Mouse (Mus musculus) right cerebral cortex, postnatal 25 days (tissue): ENCODE results near the gene Daw1.

Source experiments
- DNase-seq: peaks from one replicate; pipeline ENCODE4 v3.0.0; 2022

The Daw1 gene

DNA sequence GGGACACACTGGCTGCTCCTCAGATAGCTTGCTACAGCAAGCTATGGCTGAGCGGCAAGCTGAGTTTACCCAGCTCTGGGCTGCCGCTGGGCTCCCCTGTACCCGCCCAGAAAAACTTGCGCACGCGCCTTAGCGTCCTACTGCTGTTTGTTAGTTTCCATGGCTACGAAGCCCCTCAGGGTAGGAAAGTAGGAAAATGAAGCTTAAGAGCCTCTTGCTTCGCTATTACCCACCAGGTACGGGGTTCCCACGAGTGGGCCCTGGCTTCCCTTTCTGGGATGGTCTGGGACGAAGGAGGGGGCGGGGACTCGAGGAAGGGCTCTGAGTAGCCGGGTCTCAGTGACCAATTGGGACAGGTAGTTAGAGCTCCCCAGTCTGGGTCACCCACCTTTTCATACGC is at the start of gene Daw1:
Gene Daw1, plus strand, starts transcription at position 150 of the 400 bp plus-strand sequence.
- peak; percentile 53 for DNase-seq

DNA sequence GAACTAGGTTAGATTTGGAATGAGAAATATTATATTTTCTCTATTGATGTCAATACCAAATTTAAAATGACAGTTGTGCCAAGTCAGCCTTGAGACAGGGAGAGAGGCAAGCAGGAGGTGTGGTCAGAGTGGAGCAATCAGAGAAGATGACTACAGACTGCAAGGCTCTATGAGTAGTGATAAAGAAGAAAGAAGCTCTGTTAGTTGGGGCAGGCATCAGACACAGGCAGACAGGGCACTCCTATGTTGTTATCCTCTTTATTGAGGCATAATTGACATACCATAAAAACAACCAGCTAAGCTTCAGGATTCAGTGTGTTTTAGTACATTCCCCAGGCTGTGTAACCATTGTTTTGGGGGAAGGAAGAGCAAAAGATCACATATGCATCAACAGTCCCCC is 48.6 kb upstream of the Daw1 start:
- no peak for DNase-seq

DNA sequence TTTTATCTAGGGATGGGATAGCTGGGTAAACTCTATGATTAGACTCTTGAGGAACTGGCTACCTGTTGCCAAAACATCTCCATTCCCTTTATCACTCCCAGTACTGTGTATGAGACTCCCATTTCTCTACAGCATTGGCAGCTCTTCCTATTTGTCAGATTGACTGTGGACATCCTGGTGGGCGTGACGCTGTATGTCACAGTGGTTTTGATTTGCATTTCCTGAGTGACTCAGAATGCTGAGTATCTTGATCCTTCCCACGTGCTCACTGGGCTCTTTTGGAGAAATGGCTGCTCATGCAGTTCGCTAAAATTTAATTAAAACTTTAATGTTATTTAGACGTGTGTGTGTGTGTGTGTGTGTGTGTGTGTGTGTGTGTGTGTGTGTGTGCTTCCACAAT is 47.8 kb upstream of the Daw1 start:
- no peak for DNase-seq

DNA sequence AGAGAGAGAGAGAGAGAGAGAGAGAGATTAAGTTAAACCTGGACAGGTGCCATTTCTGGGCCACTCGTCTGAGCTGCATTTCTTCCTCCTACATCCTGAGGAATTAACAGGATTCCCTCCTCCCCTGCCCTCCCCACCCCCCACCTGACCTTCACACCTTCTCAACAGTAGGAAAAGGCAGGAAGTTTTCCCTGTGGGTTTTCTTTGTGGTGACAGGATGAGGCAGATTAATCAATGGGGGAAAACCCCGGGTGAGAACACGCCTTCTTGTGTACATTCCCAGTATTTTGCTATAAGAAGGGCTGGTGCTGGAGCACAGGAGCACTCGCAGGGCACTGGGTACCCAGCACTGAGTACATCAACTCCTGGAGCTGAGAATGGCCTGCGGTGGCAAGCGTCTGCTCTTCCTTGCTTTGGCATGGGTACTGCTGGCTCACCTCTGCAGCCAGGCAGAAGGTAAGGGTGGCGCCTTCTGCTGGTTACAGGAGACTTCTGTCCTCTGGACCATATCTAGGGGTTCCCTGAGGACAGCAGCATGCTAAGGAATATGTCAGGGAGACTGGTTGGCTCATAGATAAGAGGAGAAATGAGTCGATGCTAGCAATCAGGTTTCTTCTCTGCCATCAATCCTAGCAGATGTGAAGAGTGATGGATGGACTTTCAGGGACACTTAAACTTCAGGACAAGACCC is 43.0 kb upstream of the Daw1 start, which contains the start of gene Ccl20:
Gene Ccl20, plus strand, starts transcription at position 320 of the 691 bp plus-strand sequence.
- DNase-seq, result no peak

DNA sequence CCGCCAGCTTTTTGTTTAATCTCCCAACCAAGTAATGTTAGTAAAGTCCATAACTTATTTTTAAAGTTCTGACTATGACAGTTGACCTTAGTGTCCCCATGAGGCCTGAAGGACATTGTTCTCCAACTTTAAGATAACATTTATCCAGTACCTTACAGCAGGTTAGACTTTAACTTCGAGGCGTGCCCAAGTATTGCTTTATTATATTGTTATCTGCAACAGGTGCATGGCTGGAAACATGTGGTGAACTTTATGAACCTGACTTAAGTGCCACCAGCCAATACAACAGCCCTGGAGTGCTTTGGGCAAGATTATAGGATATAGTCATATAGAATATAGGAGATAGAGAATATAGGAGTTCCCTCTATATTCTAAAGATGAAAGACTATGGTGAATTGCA is 42.3 kb upstream of the Daw1 start:
- DNase-seq, result no peak

DNA sequence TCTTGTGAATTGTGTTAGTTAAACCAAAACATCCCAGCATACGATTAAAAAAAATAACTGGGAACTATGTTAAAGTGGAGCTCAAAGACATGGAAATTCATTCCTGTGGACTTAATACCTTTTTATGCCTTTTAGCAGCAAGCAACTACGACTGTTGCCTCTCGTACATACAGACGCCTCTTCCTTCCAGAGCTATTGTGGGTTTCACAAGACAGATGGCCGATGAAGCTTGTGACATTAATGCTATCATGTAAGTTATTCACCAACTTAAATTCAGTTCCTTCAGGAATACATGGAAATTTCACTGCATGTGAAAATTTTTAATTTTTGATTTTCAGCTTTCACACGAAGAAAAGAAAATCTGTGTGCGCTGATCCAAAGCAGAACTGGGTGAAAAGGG is 41.9 kb upstream of the Daw1 start:
- peak; percentile 12 for DNase-seq

DNA sequence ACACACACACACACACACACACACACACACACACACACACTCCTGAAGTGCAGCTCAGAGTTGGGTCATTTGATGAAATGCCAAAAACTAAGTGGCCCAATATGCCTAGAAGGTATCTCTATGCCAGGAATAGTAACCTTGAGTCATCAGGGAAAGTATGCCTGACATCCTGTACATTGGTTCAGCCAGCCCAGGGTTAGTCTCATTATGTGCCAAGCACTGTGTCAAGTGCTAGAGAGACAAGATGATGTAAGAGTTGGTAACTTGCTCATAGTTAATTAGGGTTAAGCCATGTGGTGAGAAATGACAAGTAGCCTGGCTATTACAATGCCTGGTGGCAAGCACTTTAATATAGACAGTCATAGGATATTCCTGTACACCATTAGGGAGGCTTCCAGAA is 39.6 kb upstream of the Daw1 start:
- DNase-seq, result no peak

DNA sequence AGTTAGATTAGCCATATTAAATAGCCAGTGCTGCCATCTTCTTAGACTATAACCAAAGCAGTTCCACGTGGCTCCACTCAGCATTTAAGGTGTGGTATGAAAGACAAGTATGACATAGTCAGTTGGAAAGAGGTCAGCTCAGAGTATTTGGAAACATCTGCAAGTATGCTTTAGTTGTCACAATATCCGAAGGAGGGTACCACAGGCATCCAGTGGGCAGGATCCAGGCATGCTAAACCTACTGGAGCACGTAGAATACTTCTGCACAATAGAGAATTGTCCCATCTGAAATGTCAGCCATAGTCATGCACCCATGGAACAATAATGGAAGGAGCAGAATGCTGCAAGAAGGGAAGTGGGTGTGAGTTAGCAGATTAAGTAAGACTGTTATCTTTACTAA is 39.2 kb upstream of the Daw1 start:
- DNase-seq, result no peak

DNA sequence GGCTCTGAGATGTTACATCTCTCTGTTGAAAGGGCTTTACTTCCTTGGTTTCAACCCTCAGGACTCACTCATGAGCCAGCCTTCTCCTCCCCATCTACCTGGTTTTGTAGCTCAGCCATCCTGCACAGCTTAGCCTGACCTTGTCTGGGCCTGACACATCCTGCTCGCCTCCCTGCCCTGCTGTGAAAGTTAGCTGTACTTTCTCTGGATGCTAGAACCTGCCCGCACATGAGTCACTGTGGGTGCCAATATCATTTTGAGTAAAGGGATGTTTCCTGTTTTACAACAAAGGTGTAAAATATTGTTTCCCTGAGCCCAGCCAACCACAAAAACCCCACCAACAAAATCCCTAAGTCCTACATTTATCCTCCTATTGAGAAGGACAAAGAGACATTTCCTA is 36.4 kb upstream of the Daw1 start:
- no peak for DNase-seq

DNA sequence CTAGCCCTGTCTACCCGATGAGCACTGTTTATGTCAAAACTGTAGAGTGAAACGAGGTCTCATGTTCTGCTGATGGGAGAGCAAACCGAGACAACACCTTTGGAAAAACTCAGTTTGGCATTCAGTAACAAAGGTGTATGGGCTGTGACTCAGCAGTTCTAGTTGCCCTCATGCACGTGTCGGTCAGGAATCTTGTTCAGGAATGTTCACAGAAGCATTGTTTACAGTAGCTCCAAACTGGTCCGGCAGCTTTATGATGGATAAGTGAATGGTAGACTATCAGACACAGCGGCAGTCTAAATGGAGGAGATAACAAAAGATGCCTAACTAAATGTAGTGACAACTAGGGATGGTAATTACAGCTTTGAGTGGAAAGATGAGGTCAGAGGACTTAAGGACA is 23.7 kb upstream of the Daw1 start:
- DNase-seq, result no peak

DNA sequence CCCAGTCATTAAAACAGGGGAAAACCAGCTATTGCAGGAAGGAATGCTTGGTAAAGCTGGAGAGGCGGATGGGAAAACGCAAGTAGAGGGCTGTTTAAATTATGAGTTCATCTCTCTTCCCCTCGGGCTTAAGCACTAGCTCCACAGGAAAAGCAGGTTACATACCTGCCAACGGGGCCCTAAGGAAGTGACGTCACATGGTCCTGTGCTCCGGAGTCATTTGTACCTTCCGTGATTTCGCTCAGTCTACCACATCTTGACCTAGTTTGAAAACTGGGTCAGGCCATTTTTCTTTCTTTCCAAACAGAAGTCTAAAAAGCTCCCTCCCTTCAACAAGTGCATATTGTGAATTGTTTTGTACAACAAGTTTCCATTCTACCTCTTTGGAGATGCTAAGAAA is 21.7 kb upstream of the Daw1 start:
- no peak for DNase-seq

DNA sequence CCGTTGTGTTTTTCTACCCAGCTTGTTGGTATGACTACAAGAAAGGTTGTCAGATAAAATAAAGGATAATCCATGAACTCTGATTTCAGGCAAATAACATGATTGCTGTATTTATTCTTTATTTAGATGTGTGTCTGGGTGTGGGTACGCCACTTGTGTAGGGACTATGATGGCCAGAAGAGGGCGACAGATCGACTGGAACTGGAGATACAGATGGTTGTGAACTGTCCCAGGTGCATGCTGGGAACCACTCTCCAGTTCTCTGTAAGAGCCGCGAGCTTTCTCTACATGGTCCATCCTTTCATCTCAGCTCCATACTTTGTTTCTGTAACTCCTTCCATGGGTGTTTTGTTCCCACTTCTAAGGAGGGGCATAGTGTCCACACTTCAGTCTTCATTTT is 20.8 kb upstream of the Daw1 start:
- DNase-seq, result no peak

DNA sequence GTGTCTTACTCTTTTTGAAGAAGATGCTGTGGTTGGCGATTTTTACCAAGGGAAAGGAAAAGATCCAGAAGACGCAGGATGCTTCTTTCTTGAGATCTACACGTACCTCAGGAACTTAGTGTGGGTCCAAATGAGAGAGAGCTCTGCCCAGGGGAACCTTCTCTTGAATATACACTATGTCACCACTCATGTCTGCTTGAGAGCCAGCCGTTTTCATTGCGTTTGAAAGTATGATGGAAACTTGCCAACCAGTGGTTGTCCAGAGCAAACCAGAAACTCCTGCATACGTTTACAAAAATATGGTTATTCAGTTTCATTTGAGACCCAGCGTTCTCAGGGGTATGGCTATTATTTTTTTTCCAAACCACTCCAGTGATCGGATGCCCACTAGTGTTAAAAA is 18.0 kb upstream of the Daw1 start:
- no peak for DNase-seq

DNA sequence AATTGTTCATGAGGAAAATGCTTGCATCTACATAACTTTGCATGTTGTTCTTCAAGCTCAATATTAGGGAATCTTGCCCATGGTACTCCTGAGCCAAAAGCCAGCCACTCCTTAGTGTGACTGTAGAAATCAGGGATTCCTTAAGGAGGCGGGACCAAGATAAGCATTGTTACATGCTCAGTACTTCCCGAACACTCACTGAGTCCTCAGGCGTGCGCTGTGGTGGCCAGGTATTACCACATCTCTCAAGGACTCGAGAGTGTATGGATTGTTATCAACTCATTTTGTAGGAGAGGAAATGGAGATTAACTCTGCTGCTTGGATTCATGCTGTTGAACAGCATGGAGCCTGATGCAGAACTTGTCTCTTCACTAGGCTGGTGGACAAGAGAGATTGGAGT is 17.5 kb upstream of the Daw1 start:
- no peak for DNase-seq

DNA sequence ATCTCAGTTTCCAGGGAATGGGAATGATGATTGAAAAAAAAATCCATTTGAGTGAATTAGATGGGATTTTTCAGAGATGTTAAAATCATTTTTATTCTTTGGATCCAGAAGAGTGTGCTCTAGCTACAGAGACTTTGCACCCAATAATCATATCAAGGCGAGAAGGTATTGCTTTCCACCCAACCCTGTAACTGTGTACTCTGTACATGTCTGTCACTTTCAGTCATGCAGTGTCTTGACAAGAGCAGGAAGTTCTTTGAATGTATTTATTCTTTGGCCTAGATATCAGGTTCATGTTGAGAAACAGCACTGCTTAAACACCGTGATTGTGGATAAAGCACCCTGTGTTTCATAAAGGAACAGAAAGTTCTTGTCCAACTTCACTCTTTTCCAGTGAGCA is 13.0 kb upstream of the Daw1 start:
- DNase-seq, result no peak

DNA sequence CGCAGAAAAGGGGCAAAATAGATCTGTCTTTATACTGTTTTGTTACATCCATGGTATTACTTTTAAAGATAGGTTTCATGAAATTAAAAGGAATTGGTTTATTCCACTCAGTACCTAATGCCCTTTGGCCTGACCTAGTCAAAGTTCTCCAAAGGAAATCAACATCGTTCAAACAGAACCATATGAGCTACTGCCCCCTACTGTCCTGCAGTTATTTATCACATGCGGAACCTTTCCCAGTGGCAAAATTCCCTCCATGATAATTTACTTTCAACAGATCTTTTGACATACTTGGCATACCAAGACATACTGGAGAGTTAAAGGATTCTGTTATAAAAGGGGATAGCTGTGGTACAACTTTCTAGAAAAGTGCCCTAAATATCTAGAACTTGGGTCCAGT is 9.3 kb upstream of the Daw1 start:
- DNase-seq, result no peak

DNA sequence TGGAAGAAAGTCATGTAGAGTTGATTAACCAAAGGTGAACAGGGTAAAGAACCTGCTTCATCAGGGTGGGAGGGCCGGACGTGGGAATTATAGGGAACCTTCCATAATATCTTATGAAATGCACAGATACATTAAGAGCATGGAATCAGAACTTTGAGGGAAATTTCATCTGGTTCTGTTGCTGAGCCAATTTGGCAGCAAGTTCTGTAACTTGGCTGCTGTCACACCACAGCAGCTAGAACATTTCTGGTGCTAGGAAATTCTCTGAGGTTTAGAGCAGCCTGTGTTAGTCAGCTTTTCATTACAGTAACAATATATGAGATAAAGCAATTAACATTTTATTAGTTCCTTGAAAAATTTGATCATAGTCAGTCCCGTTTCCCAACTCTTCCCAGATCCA is 6.6 kb upstream of the Daw1 start:
- DNase-seq, result peak; percentile 33

DNA sequence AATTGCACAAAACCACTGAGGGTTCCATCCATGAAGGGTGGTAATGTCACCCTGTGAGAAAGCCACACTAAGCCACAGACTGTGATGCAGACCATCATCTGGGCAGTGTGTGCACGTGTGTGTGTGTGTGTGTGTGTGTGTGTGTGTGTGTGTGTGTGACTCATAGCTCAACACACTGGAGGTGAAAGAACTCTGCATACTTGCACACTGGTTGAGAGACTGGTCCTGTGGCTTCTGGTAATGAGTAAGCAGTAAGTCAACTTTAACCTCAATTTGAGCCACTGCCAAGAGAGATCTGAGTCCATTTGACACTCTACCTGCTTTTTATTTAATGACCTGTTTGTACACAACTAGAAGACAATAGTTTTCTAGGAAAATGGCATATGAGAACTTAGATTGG is 2.7 kb upstream of the Daw1 start:
- no peak for DNase-seq

DNA sequence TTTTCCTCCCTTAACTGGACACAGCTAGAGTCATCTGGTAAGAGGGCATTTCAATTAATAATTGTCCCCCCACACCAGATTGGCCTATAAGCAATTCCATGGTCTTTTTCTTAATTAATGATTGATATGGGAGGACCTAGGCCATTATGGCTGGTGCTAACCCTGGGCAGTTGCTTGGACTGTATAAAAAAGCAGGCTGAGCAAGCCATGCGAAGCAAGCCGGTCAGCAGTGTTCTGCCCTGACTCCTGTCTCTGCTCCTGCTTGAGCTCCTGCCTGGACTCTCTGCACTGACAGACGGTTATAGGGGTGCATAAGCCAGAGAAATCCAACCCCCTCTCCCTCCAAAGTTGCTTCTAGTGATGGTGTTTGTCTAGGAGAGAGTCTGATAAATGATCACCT is 2.1 kb downstream of the Daw1 start:
- no peak for DNase-seq

DNA sequence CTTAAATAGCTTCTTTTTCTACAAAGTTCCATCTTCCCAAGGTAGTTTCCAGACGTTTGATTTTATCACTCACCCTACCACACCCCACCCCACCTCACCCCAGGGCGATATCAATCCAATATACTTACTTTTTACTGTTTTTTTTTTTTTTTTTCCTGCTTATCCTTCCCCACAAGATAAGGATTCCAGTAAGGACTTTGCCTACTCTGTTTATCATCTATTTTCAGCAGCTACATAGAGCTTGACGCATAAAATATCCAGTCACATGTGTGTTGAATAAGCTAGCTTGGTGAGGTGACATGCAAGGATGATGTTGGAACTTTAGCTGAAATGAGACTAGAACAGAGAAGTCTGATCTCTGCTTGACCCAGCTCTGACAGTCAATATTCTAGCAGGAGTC is 4.5 kb downstream of the Daw1 start:
- no peak for DNase-seq

DNA sequence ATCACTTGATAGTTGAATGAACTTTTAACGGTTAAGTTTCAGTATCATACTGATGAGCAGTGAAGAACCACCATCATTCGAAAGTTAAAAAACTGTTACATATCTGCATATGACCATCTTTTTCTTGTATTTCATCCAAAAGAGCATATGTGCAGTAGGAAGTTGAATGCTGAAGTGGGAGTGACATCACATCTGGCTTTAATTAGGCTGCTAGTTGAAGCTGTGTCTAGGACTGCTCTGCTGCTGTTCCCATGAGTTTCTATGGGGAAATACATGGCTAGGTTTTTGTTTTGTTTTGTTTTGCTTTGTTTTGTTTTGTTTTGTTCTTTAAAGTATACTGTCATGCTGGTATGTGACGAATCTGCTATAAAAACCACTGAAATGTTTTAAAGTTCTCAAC is 9.6 kb downstream of the Daw1 start:
- DNase-seq, result no peak

DNA sequence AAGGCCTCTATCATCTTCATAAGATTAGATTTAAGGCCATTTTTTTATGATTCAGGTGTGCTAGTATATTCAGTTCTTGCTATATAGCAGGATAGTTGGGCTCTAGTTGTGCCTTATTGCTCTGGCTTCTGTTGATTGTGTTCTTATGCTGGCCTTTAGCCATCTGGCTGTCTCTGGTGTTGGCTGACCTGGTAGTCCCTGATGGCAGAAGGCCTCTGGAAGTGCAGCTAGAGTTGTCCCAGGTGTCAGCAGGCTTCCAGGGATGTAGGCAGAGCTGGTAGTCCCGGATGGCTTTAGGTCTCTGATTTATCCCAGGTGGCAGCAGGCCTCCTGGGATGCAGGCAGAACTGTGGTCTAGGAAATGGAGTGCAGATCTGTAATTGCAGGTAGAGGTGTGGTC is 16.4 kb downstream of the Daw1 start:
- DNase-seq, result no peak

DNA sequence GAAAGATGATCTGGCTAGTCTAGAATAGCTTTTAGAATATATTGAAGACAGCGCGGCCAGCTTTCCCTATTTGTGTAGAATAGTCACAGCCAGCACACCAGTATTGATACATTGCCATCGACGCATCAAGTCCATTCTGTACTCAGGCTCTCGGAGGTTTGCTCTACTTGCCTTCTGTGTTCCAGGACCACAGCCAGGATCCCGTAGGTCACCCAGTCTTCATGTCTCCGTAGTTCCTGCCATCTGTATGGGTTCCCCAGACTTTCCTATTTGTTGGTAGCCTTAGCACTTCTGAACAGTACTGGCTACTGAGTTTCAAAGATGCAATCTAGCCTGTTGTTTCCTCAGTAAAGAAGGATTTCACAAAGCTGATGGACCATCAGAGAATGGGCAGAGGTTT is 20.0 kb downstream of the Daw1 start:
- DNase-seq, result no peak

DNA sequence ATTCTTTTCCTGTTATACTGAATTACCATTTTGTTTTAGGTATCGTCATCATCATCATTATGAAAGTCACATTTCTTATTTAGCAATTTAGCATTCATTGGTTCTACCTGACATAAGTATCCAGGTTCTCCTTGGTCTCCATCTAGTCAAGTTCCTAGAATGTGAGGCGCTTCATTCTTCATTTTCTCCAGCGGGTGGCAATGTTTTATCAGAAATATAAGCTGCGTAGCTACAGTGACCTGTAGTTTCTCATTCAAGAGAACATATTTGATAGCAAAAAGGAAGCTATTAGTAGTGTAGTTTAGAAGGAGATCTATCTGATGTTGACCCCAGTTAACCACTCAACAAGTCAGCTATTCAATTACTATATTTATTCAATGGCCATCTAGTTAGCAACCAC is 21.9 kb downstream of the Daw1 start:
- no peak for DNase-seq

DNA sequence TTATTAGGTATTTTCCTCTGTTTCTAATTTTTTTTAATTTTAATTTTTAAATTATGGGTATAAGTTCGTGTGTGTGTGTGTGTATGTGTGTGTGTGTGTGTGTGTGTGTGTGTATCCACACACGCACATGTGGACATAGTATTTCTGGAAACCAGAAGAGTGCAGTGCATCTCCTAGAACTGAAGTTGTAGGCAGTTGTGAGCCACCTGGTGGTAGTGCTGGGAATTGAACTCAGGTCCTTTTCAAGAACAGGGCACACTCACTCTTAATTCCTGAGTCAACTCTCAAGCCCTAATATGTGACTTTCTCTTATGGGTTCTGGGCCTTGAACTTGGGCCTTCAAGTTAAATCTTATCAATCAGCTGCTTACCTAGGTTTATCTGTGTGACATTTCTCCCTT is 27.6 kb downstream of the Daw1 start:
- DNase-seq, result peak; percentile 28

DNA sequence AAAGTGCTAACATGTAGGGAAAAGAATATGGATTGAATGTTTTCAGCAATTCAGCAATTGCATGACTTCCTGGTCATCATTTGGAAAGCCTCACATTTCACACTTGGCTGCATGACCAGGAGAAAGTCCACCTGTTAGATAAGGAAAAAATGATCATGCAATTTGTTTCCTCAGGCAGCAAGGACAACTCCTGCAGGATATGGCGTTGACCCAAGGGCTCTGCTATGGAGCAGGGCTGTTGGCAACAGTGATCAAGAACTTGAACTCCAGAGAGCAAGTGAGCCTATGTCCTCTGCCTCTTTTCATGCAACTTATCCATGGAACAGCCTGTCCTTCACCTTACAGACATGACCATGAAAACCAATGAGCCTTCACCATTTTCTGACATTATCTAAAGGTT is 50.4 kb downstream of the Daw1 start:
- DNase-seq, result no peak
